Mouse (Mus musculus): Measurements from ENCODE around the gene Nkd1. TPM values are rescaled to one million over a fixed set of nuclear protein-coding genes. Genes with fewer than 3 reads are reported as not detected.
A peak's percentile ranks its signal among the peaks of the same experiment; 100 is the strongest.

Nkd1 gene
- polyA plus RNA-seq (2014; fragmentation: Nextera tagmentation; extraction: Ambion mirVana), result 33.6 and 35.8 TPM in 2 replicates

- Histone ChIP-seq H3K36me3 (ENCODE audit: control insufficient read depth, insufficient read depth, low read length) (no peaks in the 10 kb centered on the region), H3K27ac (ENCODE audit: low read depth) (peak within 1 kb of the TSS; percentile 69; the same call in 1 of the 2 replicates), H3K9me3 (ENCODE audit: control insufficient read depth, low read length) (no peaks in the 10 kb centered on the region), H3K27me3 (replicated peaks; ENCODE audit: control insufficient read depth, insufficient read depth, low read length) (peaks cover 9% of the 10 kb centered on the region; the same call in 1 of the 2 replicates), H3K4me3 (ENCODE audit: low read depth, low read length) (peak within 1 kb of the TSS; percentile 72), H3K4me2 (ENCODE audit: low read length) (peak within 1 kb of the TSS; percentile 94), H3K9ac (ENCODE audit: low read length) (peak within 1 kb of the TSS; percentile 71), H3K4me1 (replicated peaks; ENCODE audit: control insufficient read depth, insufficient read depth, low read length) (peaks cover 28% of the 10 kb centered on the region)
- peak; percentile 92 for ATAC-seq (replicated peaks; ENCODE audit: low FRiP score, low TSS enrichment, low read depth)
- under 1% methylated on average over 61 of the region's 67 CpGs for WGBS
- peak; percentile 99 for DNase-seq (ENCODE audit: low spot score)
Observed at GRCm38 (mm10) chr8:88520985-88521527, at the start of gene Nkd1. Gene Nkd1, plus strand, starts transcription at chr8:88521354.

GRCm38 (mm10) chr8:88481290-88481689 lies 39.9 kb upstream of the Nkd1 start:
- Histone ChIP-seq H3K4me2 (ENCODE audit: low read length) (no peak overlapping the region), H3K27ac (ENCODE audit: low read depth) (no peak overlapping the region), H3K4me1 (replicated peaks; ENCODE audit: control insufficient read depth, insufficient read depth, low read length) (no peaks in the 10 kb centered on the region), H3K27me3 (replicated peaks; ENCODE audit: control insufficient read depth, insufficient read depth, low read length) (no peaks in the 10 kb centered on the region), H3K9ac (ENCODE audit: low read length) (no peak overlapping the region), H3K4me3 (ENCODE audit: low read depth, low read length) (no peak overlapping the region), H3K36me3 (ENCODE audit: control insufficient read depth, insufficient read depth, low read length) (no peaks in the 10 kb centered on the region), H3K9me3 (ENCODE audit: control insufficient read depth, low read length) (no peaks in the 10 kb centered on the region)
- DNase-seq (ENCODE audit: low spot score), result no peak
- ATAC-seq (replicated peaks; ENCODE audit: low FRiP score, low TSS enrichment, low read depth), result no peak
- 88% methylated on average over 4 of the region's 4 CpGs for WGBS

- Histone ChIP-seq H3K36me3 (ENCODE audit: control insufficient read depth, insufficient read depth, low read length) (no peaks in the 10 kb centered on the region), H3K4me2 (ENCODE audit: low read length) (no peak overlapping the region), H3K9me3 (ENCODE audit: control insufficient read depth, low read length) (0 out of 2 replicates have a peak, but pooled peaks cover 2% of the 10 kb centered on the region), H3K27me3 (replicated peaks; ENCODE audit: control insufficient read depth, insufficient read depth, low read length) (no peaks in the 10 kb centered on the region), H3K4me3 (ENCODE audit: low read depth, low read length) (no peak overlapping the region), H3K27ac (ENCODE audit: low read depth) (no peak overlapping the region), H3K4me1 (replicated peaks; ENCODE audit: control insufficient read depth, insufficient read depth, low read length) (peaks cover 9% of the 10 kb centered on the region), H3K9ac (ENCODE audit: low read length) (no peak overlapping the region; the same call in 1 of the 2 replicates)
- DNase-seq (ENCODE audit: low spot score), result no peak
- 11% methylated on average over 5 of the region's 5 CpGs for WGBS
- 0 out of 2 replicates have a peak, but pooled peaks have one; percentile 55 for ATAC-seq (replicated peaks; ENCODE audit: low FRiP score, low TSS enrichment, low read depth)
Observed at GRCm38 (mm10) chr8:88488391-88488829, 32.7 kb upstream of the Nkd1 start.

GRCm38 (mm10) chr8:88494076-88494475 lies 27.1 kb upstream of the Nkd1 start:
- WGBS, result 97% methylated on average over 2 of the region's 2 CpGs
- no peaks in the 10 kb centered on the region for H3K36me3 ChIP-seq (ENCODE audit: control insufficient read depth, insufficient read depth, low read length)
- no peak overlapping the region for H3K4me3 ChIP-seq (ENCODE audit: low read depth, low read length)
- H3K27me3 ChIP-seq (replicated peaks; ENCODE audit: control insufficient read depth, insufficient read depth, low read length), result no peaks in the 10 kb centered on the region
- ATAC-seq (replicated peaks; ENCODE audit: low FRiP score, low TSS enrichment, low read depth), result no peak
- H3K9me3 ChIP-seq (ENCODE audit: control insufficient read depth, low read length), result 0 out of 2 replicates have a peak, but pooled peaks cover 2% of the 10 kb centered on the region
- H3K27ac ChIP-seq (ENCODE audit: low read depth), result no peak overlapping the region
- H3K4me1 ChIP-seq (replicated peaks; ENCODE audit: control insufficient read depth, insufficient read depth, low read length), result no peaks in the 10 kb centered on the region
- DNase-seq (ENCODE audit: low spot score), result no peak
- no peak overlapping the region for H3K9ac ChIP-seq (ENCODE audit: low read length)
- no peak overlapping the region for H3K4me2 ChIP-seq (ENCODE audit: low read length)

- Histone ChIP-seq H3K4me2 (ENCODE audit: low read length) (no peak overlapping the region), H3K27ac (ENCODE audit: low read depth) (no peak overlapping the region), H3K4me3 (ENCODE audit: low read depth, low read length) (no peak overlapping the region), H3K4me1 (replicated peaks; ENCODE audit: control insufficient read depth, insufficient read depth, low read length) (no peaks in the 10 kb centered on the region), H3K9me3 (ENCODE audit: control insufficient read depth, low read length) (0 out of 2 replicates have a peak, but pooled peaks cover 2% of the 10 kb centered on the region), H3K36me3 (ENCODE audit: control insufficient read depth, insufficient read depth, low read length) (no peaks in the 10 kb centered on the region), H3K27me3 (replicated peaks; ENCODE audit: control insufficient read depth, insufficient read depth, low read length) (no peaks in the 10 kb centered on the region), H3K9ac (ENCODE audit: low read length) (no peak overlapping the region)
- DNase-seq (ENCODE audit: low spot score), result no peak
- ATAC-seq (replicated peaks; ENCODE audit: low FRiP score, low TSS enrichment, low read depth), result 0 out of 2 replicates have a peak, but pooled peaks have one; percentile 36
- 16% methylated on average over 11 of the region's 11 CpGs for WGBS
Observed at GRCm38 (mm10) chr8:88495071-88495805, 25.9 kb upstream of the Nkd1 start.

- Histone ChIP-seq H3K27me3 (replicated peaks; ENCODE audit: control insufficient read depth, insufficient read depth, low read length) (no peaks in the 10 kb centered on the region), H3K27ac (ENCODE audit: low read depth) (no peak overlapping the region), H3K4me3 (ENCODE audit: low read depth, low read length) (no peak overlapping the region), H3K4me2 (ENCODE audit: low read length) (no peak overlapping the region), H3K9ac (ENCODE audit: low read length) (no peak overlapping the region), H3K9me3 (ENCODE audit: control insufficient read depth, low read length) (no peaks in the 10 kb centered on the region), H3K36me3 (ENCODE audit: control insufficient read depth, insufficient read depth, low read length) (no peaks in the 10 kb centered on the region), H3K4me1 (replicated peaks; ENCODE audit: control insufficient read depth, insufficient read depth, low read length) (no peaks in the 10 kb centered on the region)
- WGBS, result 84% methylated on average over 3 of the region's 3 CpGs
- DNase-seq (ENCODE audit: low spot score), result no peak
- ATAC-seq (replicated peaks; ENCODE audit: low FRiP score, low TSS enrichment, low read depth), result no peak
Observed at GRCm38 (mm10) chr8:88502143-88502542, 19.0 kb upstream of the Nkd1 start.

- Histone ChIP-seq H3K36me3 (ENCODE audit: control insufficient read depth, insufficient read depth, low read length) (no peaks in the 10 kb centered on the region), H3K27me3 (replicated peaks; ENCODE audit: control insufficient read depth, insufficient read depth, low read length) (peaks cover 6% of the 10 kb centered on the region), H3K27ac (ENCODE audit: low read depth) (no peak overlapping the region), H3K4me2 (ENCODE audit: low read length) (no peak overlapping the region), H3K9me3 (ENCODE audit: control insufficient read depth, low read length) (no peaks in the 10 kb centered on the region), H3K9ac (ENCODE audit: low read length) (no peak overlapping the region), H3K4me3 (ENCODE audit: low read depth, low read length) (no peak overlapping the region), H3K4me1 (replicated peaks; ENCODE audit: control insufficient read depth, insufficient read depth, low read length) (no peaks in the 10 kb centered on the region)
- DNase-seq (ENCODE audit: low spot score), result no peak
- no peak for ATAC-seq (replicated peaks; ENCODE audit: low FRiP score, low TSS enrichment, low read depth)
- WGBS, result 76% methylated on average over 5 of the region's 5 CpGs
Observed at GRCm38 (mm10) chr8:88506981-88507380, 14.2 kb upstream of the Nkd1 start.

GRCm38 (mm10) chr8:88511061-88511460 lies 10.1 kb upstream of the Nkd1 start:
- Histone ChIP-seq H3K4me2 (ENCODE audit: low read length) (no peak overlapping the region), H3K4me1 (replicated peaks; ENCODE audit: control insufficient read depth, insufficient read depth, low read length) (no peaks in the 10 kb centered on the region), H3K27ac (ENCODE audit: low read depth) (no peak overlapping the region), H3K9me3 (ENCODE audit: control insufficient read depth, low read length) (no peaks in the 10 kb centered on the region), H3K4me3 (ENCODE audit: low read depth, low read length) (no peak overlapping the region), H3K36me3 (ENCODE audit: control insufficient read depth, insufficient read depth, low read length) (no peaks in the 10 kb centered on the region), H3K9ac (ENCODE audit: low read length) (no peak overlapping the region), H3K27me3 (replicated peaks; ENCODE audit: control insufficient read depth, insufficient read depth, low read length) (peaks cover 20% of the 10 kb centered on the region)
- no peak for ATAC-seq (replicated peaks; ENCODE audit: low FRiP score, low TSS enrichment, low read depth)
- WGBS, result 91% methylated on average over 5 of the region's 5 CpGs
- DNase-seq (ENCODE audit: low spot score), result no peak
